In genomic region chr9:8133586-8134115, GRCm38 (mm10) we compare ENCODE assay signal across 8 mouse cellular contexts. TPM values are rescaled to one million over a fixed set of nuclear protein-coding genes. Genes with fewer than 3 reads are reported as not detected.
DNase-seq lines count a peak whose midpoint lies in the region; ATAC-seq and TF ChIP-seq lines count a peak whose summit lies in the region.

No protein-coding gene starts in this region.

- peak; percentile 73 for DNase-seq in heart, embryonic 10.5 days (ENCODE audit: low spot score)
- no peak for DNase-seq in heart, adult 11 months
- peak; percentile 8 for DNase-seq in fat pad, adult 2 months (ENCODE audit: extremely low read depth, low read depth, low spot score)
- no peak for DNase-seq in adrenal gland, adult 18-20 months (ENCODE audit: low spot score in 2 of 2)
- DNase-seq in kidney, postnatal 4 days = no peak

- no peaks in the 10 kb centered on the region for H3K36me3 ChIP-seq in heart, embryonic 10.5 days
- no peaks in the 10 kb centered on the region for H3K36me3 ChIP-seq in ES-Bruce4 (ENCODE audit: control insufficient read depth, insufficient read depth, low read length, poor library complexity, severe bottlenecking)
- H3K36me3 ChIP-seq in limb, embryonic 13.5 days = no peaks in the 10 kb centered on the region
- no peaks in the 10 kb centered on the region for H3K36me3 ChIP-seq in stomach, embryonic 14.5 days (ENCODE audit: control insufficient read depth, insufficient read depth, low read length)

- H3K4me1 ChIP-seq in heart, embryonic 10.5 days = no peaks in the 10 kb centered on the region
- H3K4me1 ChIP-seq in ES-Bruce4 (ENCODE audit: control insufficient read depth, insufficient read depth, low read length) = no peaks in the 10 kb centered on the region
- peaks cover 11% of the 10 kb centered on the region; the same call in 1 of the 2 replicates for H3K4me1 ChIP-seq in limb, embryonic 13.5 days
- no peaks in the 10 kb centered on the region for H3K4me1 ChIP-seq in stomach, embryonic 14.5 days (ENCODE audit: control insufficient read depth, insufficient read depth, low read length)

- H3K27ac ChIP-seq in heart, embryonic 10.5 days = peak overlapping the region; percentile 78
- no peak overlapping the region for H3K27ac ChIP-seq in ES-Bruce4 (ENCODE audit: insufficient read depth, low read length)
- H3K27ac ChIP-seq in limb, embryonic 13.5 days = no peak overlapping the region; the same call in 1 of the 2 replicates
- no peak overlapping the region for H3K27ac ChIP-seq in stomach, embryonic 14.5 days (ENCODE audit: low read length)

- ATAC-seq in limb, embryonic 13.5 days (ENCODE audit: low FRiP score, low read depth) = peak; percentile 22
- peak; percentile 19; the same call in 1 of the 2 replicates for ATAC-seq in stomach, embryonic 14.5 days (ENCODE audit: insufficient number of reproducible peaks, insufficient read depth, low FRiP score, low read depth)

- no peak for TF ChIP-seq POLR2A in ES-Bruce4 (IDR thresholded peaks at IDR 0.05; ENCODE audit: insufficient read depth, low read length)

- no peak for TF ChIP-seq CTCF in ES-Bruce4 (IDR thresholded peaks at IDR 0.05; ENCODE audit: low read depth, low read length)

- WGBS in heart, embryonic 10.5 days = 2% methylated on average over 22 of the region's 22 CpGs
- 4% methylated on average over 22 of the region's 22 CpGs for WGBS in limb, embryonic 13.5 days
- 4% methylated on average over 22 of the region's 22 CpGs for WGBS in stomach, embryonic 14.5 days

- H3K27me3 ChIP-seq in heart, embryonic 10.5 days (ENCODE audit: insufficient read depth, poor library complexity, severe bottlenecking) = no peaks in the 10 kb centered on the region
- H3K27me3 ChIP-seq in ES-Bruce4 (ENCODE audit: control insufficient read depth, insufficient read depth, low read length, poor library complexity, severe bottlenecking) = no peaks in the 10 kb centered on the region
- H3K27me3 ChIP-seq in limb, embryonic 13.5 days = no peaks in the 10 kb centered on the region
- no peaks in the 10 kb centered on the region for H3K27me3 ChIP-seq in stomach, embryonic 14.5 days (ENCODE audit: control insufficient read depth, insufficient read depth, low read length)

- no peaks in the 10 kb centered on the region for H3K9me3 ChIP-seq in heart, embryonic 10.5 days
- H3K9me3 ChIP-seq in ES-Bruce4 (replicated peaks; ENCODE audit: control insufficient read depth, insufficient read depth, low read length, poor library complexity, severe bottlenecking) = no peaks in the 10 kb centered on the region
- no peaks in the 10 kb centered on the region for H3K9me3 ChIP-seq in limb, embryonic 13.5 days
- H3K9me3 ChIP-seq in stomach, embryonic 14.5 days (ENCODE audit: control insufficient read depth, low read depth, low read length) = no peaks in the 10 kb centered on the region

- H3K4me3 ChIP-seq in heart, embryonic 10.5 days = peak overlapping the region; percentile 91
- peak overlapping the region; percentile 83 for H3K4me3 ChIP-seq in ES-Bruce4 (ENCODE audit: low read depth, low read length)
- peak overlapping the region; percentile 81 for H3K4me3 ChIP-seq in limb, embryonic 13.5 days
- peak overlapping the region; percentile 64 for H3K4me3 ChIP-seq in stomach, embryonic 14.5 days (ENCODE audit: low read depth, low read length)

- no peak for TF ChIP-seq EP300 in ES-Bruce4 (IDR thresholded peaks at IDR 0.05; ENCODE audit: insufficient read depth, low read depth, low read length)

- peak overlapping the region; percentile 68 for H3K4me2 ChIP-seq in limb, embryonic 13.5 days (replicated peaks)
- peak overlapping the region; percentile 56 for H3K4me2 ChIP-seq in stomach, embryonic 14.5 days (replicated peaks; ENCODE audit: low read depth, low read length)

- H3K9ac ChIP-seq in ES-Bruce4 (ENCODE audit: low read depth, poor library complexity, severe bottlenecking) = peak overlapping the region; percentile 77
- H3K9ac ChIP-seq in limb, embryonic 13.5 days = peak overlapping the region; percentile 67
- peak overlapping the region; percentile 28; the same call in 1 of the 2 replicates for H3K9ac ChIP-seq in stomach, embryonic 14.5 days (replicated peaks; ENCODE audit: low read depth, low read length)

RNA-seq across cellular contexts. Expression of gene Cep126, which starts 0.4 kb away (rescaled TPM):
- polyA plus RNA-seq in heart, embryonic 10.5 days (2016; fragmentation: Nextera tagmentation; extraction: Ambion mirVana) = 2.1 and 2.6 TPM in 2 replicates
- polyA plus RNA-seq in ES-Bruce4 (2011; ENCODE audit: insufficient read depth, insufficient read length, low read depth, missing spikeins) = 16.2 and 17.5 TPM in 2 replicates
- polyA plus RNA-seq in limb, embryonic 13.5 days (2015; fragmentation: Nextera tagmentation; extraction: Ambion mirVana) = 2.7 and 3.3 TPM in 2 replicates
- 3.6 and 3.7 TPM in 2 replicates for polyA plus RNA-seq in stomach, embryonic 14.5 days (2014; fragmentation: Nextera tagmentation; extraction: Ambion mirVana)
- total RNA-seq in adrenal gland, adult 18-20 months (2021) = 1 to 10 TPM; 6.1 to 9.1 TPM

Comparison
In these comparisons a context has a peak if more than half of its experiments do, and no peak if none do; other contexts are left out.
1. DNase-seq: peak in heart, embryonic 10.5 days (single experiment) and fat pad, adult 2 months (single experiment); none in heart, adult 11 months (single experiment), adrenal gland, adult 18-20 months (0 of 2) and kidney, postnatal 4 days (0 of 2).
2. Peak in every context shown above with its lines, with median percentiles within 50 percentile points of each other: H3K4me3 ChIP-seq and H3K9ac ChIP-seq.